Mouse (Mus musculus) small intestine, adult 2 months (tissue): ENCODE results near the gene Eif3g. TPM values are rescaled to one million over a fixed set of nuclear protein-coding genes. Genes with fewer than 3 reads are reported as not detected.
A peak's percentile ranks its signal among the peaks of the same experiment; 100 is the strongest.

Experiments used
- H3K27ac ChIP-seq: fragments of 200-500 bp; 2 replicates; pipeline ENCODE4 v1.5.1; 2012; ENCODE audit warnings: low read depth, low read length, control low read depth, inconsistent platforms; ENCODE audit not compliant: insufficient read depth
- H3K27me3 ChIP-seq: fragments of 200-500 bp; 2 replicates; pipeline ENCODE4 v1.6.1; 2012; ENCODE audit warnings: mild to moderate bottlenecking, moderate library complexity, low read length, inconsistent platforms; ENCODE audit not compliant: control insufficient read depth, insufficient read depth
- H3K36me3 ChIP-seq: fragments of 200-500 bp; 2 replicates; pipeline ENCODE4 v1.6.1; 2012; ENCODE audit warnings: mild to moderate bottlenecking, low read length, control low read depth, inconsistent platforms; ENCODE audit not compliant: control insufficient read depth, insufficient read depth
- H3K4me1 ChIP-seq: fragments of 200-500 bp; 2 replicates; pipeline ENCODE4 v1.6.1; 2012; ENCODE audit warnings: low read length, inconsistent platforms, mixed read lengths; ENCODE audit not compliant: control insufficient read depth, insufficient read depth, insufficient read length
- H3K4me3 ChIP-seq: fragments of 200-500 bp; 2 replicates; pipeline ENCODE4 v1.5.1; 2012; ENCODE audit warnings: low read depth, mild to moderate bottlenecking, control low read depth, inconsistent platforms, low read length, moderate library complexity
- CTCF ChIP-seq: fragments of 200-500 bp; IDR thresholded peaks from 2 replicates; pipeline ENCODE4 v1.5.1; 2012; ENCODE audit warnings: low read depth, mild to moderate bottlenecking, control low read depth, inconsistent platforms, low read length, moderate library complexity, mixed read lengths; ENCODE audit not compliant: insufficient replicate concordance, insufficient read length; ENCODE audit errors: extremely low read depth
- POLR2A ChIP-seq: fragments of 200-500 bp; IDR thresholded peaks from 2 replicates; pipeline ENCODE4 v1.6.1; 2012; ENCODE audit warnings: low read depth, mild to moderate bottlenecking, control low read depth, inconsistent platforms, low read length, moderate library complexity
- WGBS: fragments of 180-500 bp; shearing (Covaris S2); methylation state at CpG from one replicate; pipeline ENCODE4 v1.1.7; 2018; 5-methylcytosine and 5-hydroxymethylcytosine counted together
- polyA plus RNA-seq: library from polyadenylated mRNA; depleted of rRNA; stranded (reverse); fragments of >200 nt; gene quantifications from 2 replicates; pipeline ENCODE4 v1.2.3, GENCODE M21; 2012

The Eif3g gene
- polyA plus RNA-seq, 1 experiment, result 94.5 TPM

GRCm38 (mm10) chr9:20887704-20888385 is 10.6 kb downstream of the Eif3g start, which contains the start of gene Ppan:
Gene Ppan (plus strand): TSS chr9:20888175.
- WGBS, result under 1% methylated on average over 43 of the region's 43 CpGs
- TF ChIP-seq POLR2A (peak; percentile 76), CTCF (no peak)
- Histone ChIP-seq H3K27me3 (no peaks in the 10 kb centered on the region), H3K4me3 (peak within 1 kb of the TSS; percentile 95), H3K27ac (peak within 1 kb of the TSS; percentile 75), H3K4me1 (peaks cover 2% of the 10 kb centered on the region; the same call in 1 of the 2 replicates), H3K36me3 (peaks cover 29% of the 10 kb centered on the region)

- Histone ChIP-seq H3K27ac (no peak overlapping the region), H3K4me3 (no peak overlapping the region), H3K36me3 (peaks cover 26% of the 10 kb centered on the region), H3K27me3 (no peaks in the 10 kb centered on the region), H3K4me1 (peaks cover 2% of the 10 kb centered on the region; the same call in 1 of the 2 replicates)
- WGBS, result 93% methylated on average over 6 of the region's 6 CpGs
- no peak for TF ChIP-seq POLR2A
- no peak for TF ChIP-seq CTCF
Observed at GRCm38 (mm10) chr9:20887191-20887590, 11.2 kb downstream of the Eif3g start.

GRCm38 (mm10) chr9:20886563-20886962 is 11.9 kb downstream of the Eif3g start:
- H3K4me3 ChIP-seq, result no peak overlapping the region
- H3K27me3 ChIP-seq, result no peaks in the 10 kb centered on the region
- H3K4me1 ChIP-seq, result peaks cover 2% of the 10 kb centered on the region; the same call in 1 of the 2 replicates
- peaks cover 20% of the 10 kb centered on the region for H3K36me3 ChIP-seq
- H3K27ac ChIP-seq, result no peak overlapping the region
- TF ChIP-seq POLR2A, result no peak
- TF ChIP-seq CTCF, result no peak
- 96% methylated on average over 2 of the region's 2 CpGs for WGBS

GRCm38 (mm10) chr9:20879097-20879792 is 19.2 kb downstream of the Eif3g start, which contains the start of gene Angptl6:
Gene Angptl6 (minus strand): TSS chr9:20879727.
- Histone ChIP-seq H3K4me1 (no peaks in the 10 kb centered on the region; the same call in 1 of the 2 replicates), H3K27ac (peak within 1 kb of the TSS; percentile 90), H3K27me3 (no peaks in the 10 kb centered on the region), H3K4me3 (peak within 1 kb of the TSS; percentile 67), H3K36me3 (no peaks in the 10 kb centered on the region)
- TF ChIP-seq POLR2A, result no peak
- no peak for TF ChIP-seq CTCF
- WGBS, result 82% methylated on average over 13 of the region's 13 CpGs

GRCm38 (mm10) chr9:20878710-20879065 is 19.7 kb downstream of the Eif3g start:
- Histone ChIP-seq H3K27ac (peak overlapping the region; percentile 90), H3K36me3 (no peaks in the 10 kb centered on the region), H3K4me1 (no peaks in the 10 kb centered on the region; the same call in 1 of the 2 replicates), H3K27me3 (no peaks in the 10 kb centered on the region), H3K4me3 (peak overlapping the region; percentile 67)
- TF ChIP-seq CTCF, result no peak
- TF ChIP-seq POLR2A, result no peak
- 16% methylated on average over 10 of the region's 10 CpGs for WGBS

GRCm38 (mm10) chr9:20878041-20878709 is 20.2 kb downstream of the Eif3g start:
- WGBS, result under 1% methylated on average over 69 of the region's 69 CpGs

More at GRCm38 (mm10) chr9:20878041-20878709, 20.2 kb downstream of the Eif3g start:
- Histone ChIP-seq H3K4me3 (peak overlapping the region; percentile 67), H3K4me1 (no peaks in the 10 kb centered on the region; the same call in 1 of the 2 replicates), H3K27me3 (no peaks in the 10 kb centered on the region), H3K36me3 (peaks cover 1% of the 10 kb centered on the region; the same call in 1 of the 2 replicates), H3K27ac (peak overlapping the region; percentile 90)
- TF ChIP-seq POLR2A, result peak; percentile 87
- peak; percentile 59; the same call in 1 of the 2 replicates for TF ChIP-seq CTCF
